Mouse (Mus musculus) monocyte, adult 59 days (primary cell): Measurements from ENCODE around the gene Batf. TPM values are rescaled to one million over a fixed set of nuclear protein-coding genes. Genes with fewer than 3 reads are reported as not detected.

Experiments
- total RNA-seq, 2 experiments: library from RNA; stranded (reverse); gene quantifications; one replicate each; pipeline ENCODE4 v1.2.4; 2023

Batf gene
- 10 to 100 TPM; 28.0 to 31.9 TPM for total RNA-seq

DNA sequence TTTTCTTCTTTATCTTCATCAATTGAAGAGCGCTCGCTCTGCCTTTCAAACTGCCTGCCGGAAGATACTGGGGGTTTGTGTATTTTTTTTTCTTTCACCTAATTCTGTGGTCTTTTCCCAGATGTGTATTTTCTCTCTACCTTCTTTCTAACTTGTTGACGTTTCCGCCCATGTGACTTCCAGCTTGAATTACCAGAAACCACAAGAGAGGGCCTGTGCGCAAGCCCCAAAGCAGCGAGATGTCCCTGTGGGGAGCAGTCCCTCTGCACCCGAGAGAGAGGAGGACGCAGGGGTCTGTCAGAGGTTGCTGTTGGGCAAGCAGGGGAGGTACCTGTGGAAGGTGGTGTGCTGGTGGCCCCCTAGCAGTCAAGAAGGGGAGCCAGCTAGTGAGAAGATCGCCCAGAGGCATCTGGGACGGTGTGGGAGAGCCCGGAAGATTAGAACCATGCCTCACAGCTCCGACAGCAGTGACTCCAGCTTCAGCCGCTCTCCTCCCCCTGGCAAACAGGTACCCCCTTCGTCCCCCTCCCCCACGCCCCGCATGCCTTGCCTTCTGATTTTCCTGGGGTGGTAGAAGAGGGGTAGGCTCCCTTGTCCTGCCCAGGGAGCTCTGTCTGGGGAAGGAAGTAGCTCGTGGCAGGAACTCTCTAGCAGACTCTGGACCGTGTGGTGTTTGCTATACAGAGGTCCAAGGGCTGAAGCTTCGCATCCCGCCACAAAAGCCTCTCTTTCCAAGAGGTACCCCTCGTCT is at the start of gene Batf:
TSS of gene Batf (plus strand) at position 204 of the 751 bp plus-strand sequence.

GRCm38 (mm10) chr12:85745827-85746695 is 59.6 kb downstream of the Batf start, which contains the start of gene Flvcr2:
Gene Flvcr2 (plus strand): TSS chr12:85746539.

Other genes starting within 250 kb of the Batf start
- 1,000 to 10,000 TPM; 4,493 to 5,655 TPM for gene Fos, start 212.8 kb upstream of the Batf start, total RNA-seq
- 10 to 100 TPM; 44.2 to 65.0 TPM for gene Jdp2, start 87.6 kb upstream of the Batf start, total RNA-seq
- gene Flvcr2, start 59.9 kb downstream of the Batf start, total RNA-seq, result not detected
- 10 to 100 TPM; 16.2 to 18.0 TPM for gene Erg28, start 137.9 kb downstream of the Batf start, total RNA-seq
- gene Ttll5, start 138.0 kb downstream of the Batf start, total RNA-seq, result 10 to 100 TPM in 1 of 2 experiments, 1 to 10 TPM in 1; 8.4 to 14.6 TPM